Mouse (Mus musculus): Measurements from ENCODE around the gene Cyth3.
A peak's percentile ranks its signal among the peaks of the same experiment; 100 is the strongest.

The Cyth3 gene

DNA sequence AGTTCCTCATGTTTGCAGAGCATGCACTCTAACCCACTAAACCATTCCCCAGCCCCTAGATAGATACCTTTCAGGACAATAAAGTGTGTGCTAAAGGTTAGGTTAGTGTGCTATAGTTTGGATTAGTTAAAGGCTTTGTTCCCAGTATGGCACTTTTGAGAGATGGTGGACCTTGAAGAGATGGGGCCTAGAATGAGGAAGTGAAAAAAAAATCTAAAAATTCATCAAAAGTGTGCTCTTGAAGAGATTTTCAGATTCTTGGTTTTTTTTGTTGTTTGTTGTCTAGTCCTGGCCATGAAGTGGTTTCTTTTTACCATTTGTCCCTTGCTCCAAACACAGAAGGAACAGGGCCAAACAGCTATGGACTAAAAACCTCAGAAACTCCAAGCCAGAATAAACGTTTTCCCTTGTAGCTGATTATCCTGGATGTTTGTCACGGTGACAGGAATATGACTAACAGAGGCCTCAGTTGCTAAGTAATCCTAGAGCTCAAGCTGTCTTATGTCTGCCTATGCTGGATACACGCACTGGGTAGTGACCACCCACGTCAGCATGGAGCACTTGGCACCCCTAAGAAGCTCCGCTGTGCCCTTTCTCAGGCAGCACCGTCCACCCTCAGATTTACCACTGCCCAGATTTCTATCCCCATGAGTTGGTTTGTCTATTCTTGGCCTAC is 48.6 kb downstream of the Cyth3 start:
- no peak for DNase-seq

DNA sequence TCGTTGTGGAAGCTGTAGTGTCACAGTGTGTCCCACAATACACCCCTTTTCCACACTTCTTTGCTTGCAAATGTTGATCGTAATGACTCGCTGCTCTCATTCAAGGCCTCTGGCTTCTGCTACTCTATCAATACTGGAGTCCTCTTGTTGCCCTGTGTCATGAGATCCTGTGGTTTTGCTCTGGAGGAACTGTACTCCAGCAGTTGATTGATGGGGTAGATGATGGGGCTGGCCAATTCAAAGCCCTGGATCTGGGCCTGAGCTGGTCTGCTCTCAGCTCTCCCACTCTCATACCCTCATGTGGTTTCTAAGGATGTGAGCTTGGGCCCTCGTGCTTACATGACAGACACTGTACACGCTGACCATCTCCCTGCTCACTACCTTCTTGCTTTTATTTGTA is 52.3 kb downstream of the Cyth3 start:
- no peak for DNase-seq

DNA sequence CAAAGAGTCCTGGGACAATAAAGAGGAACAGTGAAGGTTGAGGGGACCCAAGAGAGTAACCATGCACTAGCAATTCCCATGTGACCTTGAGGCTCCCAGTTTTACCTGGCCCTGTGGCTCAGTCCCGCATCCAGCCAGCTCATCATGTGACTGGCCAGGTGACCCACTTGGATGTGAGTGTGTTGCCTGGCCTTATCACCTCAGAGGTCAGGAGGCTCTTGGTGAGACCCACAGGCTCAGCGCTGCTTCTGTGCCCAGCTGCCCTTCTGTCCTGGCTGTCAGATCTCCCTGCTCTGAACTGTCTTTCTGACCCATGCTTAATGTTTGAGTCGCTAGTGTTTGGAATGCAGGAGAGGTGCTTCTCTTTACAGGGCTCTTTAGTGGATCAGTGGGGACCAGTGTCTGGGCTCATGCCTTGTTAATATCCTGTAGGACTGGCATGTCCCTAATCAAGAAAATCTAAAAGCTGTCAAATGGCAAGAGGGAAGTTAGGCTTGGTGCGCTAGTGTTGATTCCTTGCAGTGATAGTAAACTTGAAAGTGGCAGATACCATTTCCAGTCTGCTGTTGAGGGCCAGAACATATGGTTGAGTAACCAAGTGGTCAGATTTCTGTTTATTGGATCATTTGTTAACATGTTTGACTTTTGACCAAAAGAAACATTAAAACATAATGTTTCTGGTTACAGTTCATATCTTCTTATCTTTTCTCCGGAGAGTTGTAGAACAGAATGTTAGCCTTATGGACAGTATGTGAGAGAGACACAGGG is 54.2 kb downstream of the Cyth3 start:
- DNase-seq = no peak

DNA sequence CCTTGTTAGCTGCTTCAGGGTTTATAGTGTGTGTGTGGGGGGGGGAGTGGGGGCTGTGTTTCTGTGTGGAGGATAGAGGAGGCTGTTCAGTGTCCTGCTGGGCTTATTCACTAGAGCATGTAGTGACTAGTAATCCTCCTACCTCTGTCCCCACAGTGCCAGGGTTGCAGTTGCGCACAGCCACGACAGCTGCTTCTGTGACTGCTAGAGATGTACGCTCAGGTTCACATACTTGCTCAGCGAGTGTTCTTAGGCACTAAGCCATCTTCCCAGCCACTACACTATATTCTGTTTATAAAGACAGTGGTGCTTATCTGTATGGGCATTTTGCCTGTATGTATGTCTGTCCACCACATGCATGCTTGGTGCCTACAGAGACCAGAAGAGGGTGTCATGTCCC is 55.1 kb downstream of the Cyth3 start:
- no peak for DNase-seq

DNA sequence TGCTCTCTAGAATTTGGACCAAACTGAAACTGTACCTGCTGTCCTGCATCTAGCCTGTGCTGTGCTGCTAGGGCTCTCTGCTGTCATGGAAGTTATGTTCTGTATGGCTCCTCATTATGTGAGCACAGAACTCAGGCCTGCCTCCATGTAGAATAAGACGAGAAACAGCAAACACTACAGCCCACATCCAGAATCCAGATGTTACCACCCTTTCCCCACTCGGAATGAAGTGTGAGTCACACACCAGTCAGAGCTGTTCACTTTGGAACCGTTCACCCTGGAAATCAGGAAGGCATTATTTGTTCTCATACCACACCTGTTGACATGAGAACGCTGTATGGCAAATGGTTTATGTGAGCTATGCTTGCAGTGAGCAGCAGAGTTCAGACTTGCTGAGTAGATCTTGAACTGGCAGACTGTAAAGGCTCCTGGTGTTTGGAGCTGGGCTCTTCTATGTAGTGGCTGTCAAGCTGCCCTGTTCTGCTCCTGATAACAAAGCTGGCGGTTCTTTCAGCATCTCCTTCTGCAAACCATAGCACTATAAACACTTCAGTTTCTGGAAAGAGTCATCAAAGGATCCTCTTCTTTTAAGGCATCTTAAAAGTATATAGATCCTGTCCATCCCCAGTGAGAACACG is 56.5 kb downstream of the Cyth3 start:
- no peak for DNase-seq

DNA sequence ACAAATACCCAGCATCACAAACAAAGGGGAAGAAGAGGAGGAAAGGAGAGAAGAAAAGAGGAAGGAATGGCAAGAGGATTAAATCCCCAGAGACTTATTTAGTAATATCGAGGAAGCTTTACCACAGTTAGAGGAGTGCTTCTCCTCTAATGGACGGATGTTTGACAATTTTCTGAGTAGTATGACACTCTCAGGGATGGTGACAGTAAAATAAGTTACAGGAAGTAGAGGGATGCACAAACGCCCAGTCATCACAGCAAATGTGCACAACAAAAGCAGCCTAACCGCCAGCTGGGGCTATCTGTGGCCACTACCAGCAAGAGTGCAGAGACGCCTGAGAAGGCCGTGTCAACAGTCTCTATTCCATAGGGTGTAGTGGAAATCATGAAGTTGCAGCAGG is 57.4 kb downstream of the Cyth3 start:
- no peak for DNase-seq

DNA sequence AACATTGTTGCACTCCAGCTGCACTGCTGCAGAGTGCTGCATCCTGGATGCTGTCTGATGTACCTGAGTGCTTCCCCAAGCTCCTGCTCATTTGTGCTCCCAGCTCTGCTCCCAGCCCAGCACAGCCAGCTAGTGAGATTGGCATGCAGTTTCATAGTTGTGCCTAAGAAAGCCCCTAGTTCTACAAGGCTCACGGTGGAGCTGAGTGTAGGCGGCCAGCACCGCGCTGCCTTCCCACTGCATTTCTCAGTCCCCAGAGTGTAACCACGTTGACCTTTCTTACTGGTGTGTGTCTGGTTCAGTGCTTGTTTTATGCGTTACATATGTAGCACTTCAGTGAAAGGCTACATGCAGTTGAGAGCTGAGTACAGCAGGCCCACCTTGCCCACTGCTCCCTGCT is 61.4 kb downstream of the Cyth3 start:
- no peak for DNase-seq

DNA sequence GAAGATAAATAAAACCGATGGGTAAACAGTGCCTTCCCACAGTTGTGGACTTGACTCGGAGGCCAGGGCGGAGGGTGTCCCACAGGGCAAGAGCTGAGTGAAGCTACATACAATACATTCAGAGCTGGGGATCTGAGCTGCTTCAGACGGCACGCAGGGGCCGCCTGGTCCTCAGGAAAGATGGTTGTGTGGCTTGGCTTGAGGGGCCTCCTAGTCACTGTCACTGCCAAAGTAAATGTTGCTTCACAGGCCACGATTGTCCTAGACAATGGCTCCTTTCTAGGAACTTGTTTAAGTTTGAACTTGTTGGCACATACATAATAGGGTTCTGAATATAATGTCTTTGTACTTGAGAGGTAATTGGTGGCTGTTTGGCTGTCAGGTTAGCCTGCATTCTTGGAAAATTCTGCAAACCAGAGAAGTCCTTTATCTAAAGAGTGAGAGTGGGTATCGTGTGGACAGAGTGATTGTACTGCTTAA is 62.7 kb downstream of the Cyth3 start:
- no peak for DNase-seq

DNA sequence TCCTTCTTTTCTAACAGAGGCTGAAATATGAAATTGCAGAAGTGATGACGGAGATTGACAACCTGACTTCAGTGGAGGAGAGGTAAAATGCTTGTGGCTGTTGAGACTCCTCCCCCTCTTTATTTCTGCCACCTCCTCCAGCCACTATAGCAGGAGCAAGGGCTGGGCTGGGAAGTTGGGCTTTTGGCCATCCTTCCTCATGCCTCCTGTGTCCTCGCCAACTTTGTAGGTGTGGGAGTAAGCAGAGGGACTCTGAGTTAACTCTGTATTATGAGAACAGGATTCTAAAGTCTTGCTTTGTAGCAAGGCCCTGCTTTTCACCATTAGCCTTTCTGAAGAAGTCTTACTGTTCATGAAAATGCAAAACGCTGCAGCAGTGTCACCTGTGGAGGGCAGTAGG is 64.2 kb downstream of the Cyth3 start:
- DNase-seq = no peak

DNA sequence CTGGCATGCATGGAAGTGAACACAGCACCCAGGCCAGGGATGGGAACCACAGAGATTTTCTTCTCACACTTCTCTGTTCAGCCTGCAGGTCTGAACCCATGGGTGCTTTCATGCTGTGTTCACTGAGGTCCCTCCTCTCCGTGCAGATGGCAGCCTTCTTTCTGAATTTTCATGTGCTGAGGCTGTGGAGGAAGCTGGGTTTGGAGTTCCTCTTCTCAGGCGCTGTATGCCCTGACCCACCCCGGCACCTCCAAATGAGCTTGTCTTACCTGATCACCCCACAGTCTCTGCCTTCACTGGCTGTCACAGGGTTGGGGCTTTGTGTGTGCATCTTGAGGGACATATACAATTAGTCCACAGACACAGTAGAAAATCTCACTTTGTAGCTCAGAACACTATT is 65.3 kb downstream of the Cyth3 start:
- DNase-seq = no peak

DNA sequence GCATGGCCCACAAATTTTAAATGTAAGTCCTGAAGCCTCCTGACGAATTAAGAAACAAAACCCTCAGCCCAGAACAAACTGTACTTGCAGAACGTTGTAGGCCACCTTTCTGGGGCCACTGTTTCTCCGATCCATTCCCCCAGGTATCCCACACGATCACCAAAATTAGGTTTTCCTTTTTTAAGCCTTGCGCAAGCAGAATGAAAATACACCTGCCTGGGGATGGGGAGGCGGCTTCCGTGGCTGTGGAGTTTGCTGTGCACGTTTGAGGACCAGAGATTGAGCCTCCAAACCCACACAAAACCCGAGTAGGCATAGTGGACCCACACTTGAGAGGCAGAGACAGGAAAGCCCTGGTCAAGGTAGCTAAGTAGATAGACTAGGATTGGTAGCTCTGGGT is 68.1 kb downstream of the Cyth3 start:
- no peak for DNase-seq

DNA sequence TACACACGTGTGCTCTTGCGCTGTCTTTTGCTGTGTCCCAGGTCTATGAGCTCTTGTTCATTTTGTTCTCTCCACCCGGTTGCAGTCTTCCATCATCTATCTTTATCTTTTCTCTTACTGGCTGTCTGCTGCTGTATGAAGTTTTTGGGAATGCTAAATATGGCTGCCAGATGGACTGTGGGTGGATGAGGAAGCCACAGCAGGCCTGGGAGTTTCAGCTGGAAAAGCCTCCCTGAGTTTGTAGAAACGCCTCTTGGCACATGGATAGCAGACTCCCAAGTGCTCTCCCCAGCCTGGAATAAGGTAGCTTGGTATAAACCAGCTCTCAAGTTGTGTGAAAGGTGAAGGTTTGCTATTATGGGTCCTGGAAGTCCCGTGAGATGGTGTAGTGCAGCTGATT is 68.7 kb downstream of the Cyth3 start:
- no peak for DNase-seq

DNA sequence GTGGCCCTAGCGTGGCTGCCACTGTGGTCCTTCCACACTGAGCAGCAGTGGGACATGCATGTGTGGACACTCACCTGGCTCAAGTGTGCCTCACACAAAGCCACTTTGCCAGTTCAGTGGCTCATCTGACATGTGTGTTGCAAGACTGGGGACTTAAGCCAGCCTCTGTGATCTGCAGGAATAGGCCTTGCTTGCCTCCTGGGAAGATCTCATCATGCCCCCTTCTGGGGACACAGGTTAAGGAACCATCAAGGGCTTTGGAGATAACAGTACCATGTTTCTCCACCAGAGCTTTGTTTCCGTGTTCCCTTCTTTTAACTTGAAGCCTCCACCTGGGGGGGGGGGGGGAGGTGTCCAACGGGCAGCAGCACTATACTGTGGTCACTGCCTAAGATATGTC is 74.1 kb downstream of the Cyth3 start:
- DNase-seq = peak; percentile 20

DNA sequence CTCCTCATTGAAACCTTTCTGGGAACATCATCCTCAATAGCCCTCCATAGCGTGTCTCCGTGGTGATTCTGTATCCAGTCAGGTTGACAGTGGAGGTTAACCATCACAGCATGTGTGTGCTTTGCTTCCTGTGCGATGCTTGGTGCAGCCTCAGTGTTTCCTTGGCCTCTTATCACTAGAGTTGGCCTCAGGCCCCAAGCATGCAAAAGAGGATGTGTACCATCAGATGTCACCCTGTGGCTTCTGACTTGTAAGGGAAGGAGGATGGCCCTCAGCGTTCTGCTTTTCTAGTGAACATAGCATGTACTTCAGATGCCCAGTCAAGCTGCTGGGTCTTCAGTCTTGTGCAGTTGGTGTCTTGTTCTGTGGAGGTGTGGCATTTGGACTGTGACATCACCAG is 76.2 kb downstream of the Cyth3 start:
- no peak for DNase-seq

DNA sequence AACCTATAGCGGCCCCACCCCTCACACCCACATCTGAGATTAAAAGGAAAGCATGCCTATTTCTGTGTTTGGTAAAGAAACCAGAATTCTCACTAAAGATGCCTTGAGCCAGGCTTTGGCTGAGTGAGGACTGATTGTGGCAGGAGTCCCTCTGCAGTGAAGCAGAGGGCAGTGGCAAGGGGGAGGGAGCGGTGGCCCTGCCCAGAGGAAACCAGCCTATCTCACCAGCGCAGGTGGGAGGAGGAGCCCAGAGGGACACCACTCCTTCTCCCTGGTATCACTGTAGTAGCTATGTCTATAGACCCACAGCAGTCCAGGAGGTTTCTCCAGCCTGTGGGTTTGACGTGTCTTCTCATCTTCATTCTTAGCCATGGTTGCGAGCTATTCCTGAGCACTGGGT is 78.0 kb downstream of the Cyth3 start:
- DNase-seq = no peak

DNA sequence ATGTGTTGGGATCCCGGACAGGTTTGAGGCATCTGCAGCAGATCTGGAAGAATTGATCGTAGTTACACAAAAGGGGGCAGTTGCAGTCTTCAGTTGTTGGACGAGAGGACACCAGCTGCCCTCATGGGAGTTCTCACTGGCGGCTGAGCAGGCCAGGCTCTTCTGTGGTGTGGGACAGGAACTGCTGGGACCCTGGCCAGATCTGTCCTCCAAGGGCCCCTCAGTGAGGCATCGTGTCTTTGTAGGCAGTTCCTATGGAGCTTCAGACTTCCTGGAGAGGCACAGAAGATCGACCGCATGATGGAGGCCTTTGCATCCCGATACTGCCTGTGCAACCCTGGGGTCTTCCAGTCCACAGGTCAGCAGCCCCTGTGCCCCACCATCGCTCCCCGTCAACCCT is 78.8 kb downstream of the Cyth3 start:
- no peak for DNase-seq

DNA sequence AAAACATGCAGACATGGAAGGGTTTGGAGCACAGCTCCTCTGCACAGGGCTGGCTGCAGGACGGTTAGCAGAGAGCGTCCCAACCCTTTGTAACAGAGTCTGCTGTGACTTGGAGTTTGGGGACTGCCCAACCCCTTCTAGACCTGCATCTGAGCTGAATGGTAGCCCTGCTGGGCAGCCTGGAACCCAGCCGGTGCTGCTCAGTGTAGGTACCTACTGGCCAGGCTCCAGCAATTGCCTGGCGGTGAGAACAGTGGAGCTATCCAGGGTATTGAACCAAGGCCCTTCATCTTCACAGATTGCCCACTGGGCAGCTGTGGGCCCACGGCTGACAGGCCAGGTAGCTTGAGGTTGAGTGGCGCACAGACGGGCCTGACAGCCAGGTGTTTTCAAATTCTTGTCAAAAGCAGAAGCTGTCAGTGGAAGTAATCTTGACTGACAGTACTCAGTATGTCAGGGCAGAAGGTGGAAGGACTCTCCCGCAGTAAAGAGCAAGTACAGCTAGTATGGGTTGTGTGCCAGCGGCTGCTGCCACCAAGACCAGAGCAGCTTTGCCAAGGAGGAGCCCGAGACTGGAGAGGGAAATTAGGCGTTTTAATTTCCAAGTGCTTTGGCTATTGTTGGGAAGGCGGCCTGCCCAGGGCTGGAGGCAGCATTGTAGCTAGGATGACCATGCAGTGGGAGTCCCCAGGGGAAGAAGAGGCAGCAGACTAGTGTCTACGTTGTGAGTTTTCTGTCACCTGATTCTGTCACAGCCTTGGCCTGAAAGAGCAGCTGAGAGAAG is 82.8 kb downstream of the Cyth3 start:
- DNase-seq = no peak

DNA sequence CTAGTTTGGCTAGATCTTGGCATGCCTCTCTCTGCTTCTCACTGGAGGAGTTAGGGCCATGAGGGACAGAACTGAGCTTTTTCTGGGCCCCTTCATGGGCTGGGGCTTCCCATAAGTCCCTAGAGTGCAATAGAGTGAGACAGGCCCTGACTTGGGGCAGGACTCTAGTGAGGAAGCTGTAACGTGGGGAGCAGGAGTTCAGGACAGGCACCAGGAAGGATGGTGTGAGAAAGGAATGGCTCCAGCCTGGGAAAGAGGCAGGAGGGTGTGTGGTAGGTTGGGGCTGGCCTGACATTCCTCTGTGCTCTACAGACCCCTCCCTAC is 83.4 kb downstream of the Cyth3 start:
- DNase-seq = no peak

DNA sequence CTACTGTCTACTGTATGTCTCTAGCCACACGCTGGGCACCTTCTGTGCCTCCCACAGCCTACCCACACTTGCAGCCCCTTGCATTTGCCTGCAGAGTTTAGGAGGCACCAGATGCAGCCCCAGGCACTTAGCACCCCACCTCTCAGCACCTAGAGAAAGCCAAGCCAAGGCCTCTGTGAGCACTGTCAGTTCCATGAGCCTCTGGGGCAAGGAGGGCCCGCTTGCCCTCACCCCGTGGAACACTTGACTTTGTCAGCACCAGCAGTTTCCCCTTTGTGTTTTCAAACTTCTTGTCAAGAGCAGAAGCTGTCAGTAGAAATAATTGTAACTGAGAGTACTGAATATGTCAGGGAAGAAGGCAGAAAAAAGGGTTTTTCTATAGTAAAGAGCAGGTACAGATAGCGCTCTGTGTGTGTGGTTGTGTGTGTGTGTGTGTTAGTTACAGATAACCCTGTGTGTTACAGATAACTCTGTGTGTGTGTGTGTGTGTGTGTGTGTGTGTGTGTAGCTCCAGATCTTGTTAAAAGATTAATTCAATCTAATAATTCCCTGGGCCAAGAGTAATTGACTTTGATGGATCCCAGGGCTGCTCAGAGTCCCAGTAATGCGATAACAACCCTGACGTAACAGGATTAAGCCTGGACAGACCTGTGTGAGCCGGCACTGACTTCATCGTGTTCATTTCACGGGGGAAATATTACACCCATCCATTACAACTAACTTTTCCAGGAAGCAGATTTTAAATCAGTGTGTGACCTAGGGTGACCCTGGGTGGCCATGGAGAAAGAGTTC is 84.0 kb downstream of the Cyth3 start:
- DNase-seq = no peak

DNA sequence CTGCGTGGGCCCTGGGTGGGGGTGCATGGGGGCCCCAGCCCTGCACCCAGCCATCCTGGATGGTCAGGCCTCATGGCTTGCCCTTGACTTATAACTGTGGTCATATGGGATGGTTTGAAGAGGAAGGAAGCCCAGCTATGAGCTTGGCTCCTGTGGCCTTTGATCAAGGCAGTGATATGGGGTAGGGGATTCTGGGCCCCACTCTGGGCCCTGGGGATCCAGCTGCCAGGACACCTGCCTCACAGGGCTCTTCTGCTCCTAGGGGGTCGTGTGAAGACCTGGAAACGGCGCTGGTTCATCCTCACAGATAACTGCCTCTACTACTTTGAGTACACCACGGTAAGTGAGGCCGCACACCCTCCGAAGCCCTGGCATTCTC is 84.6 kb downstream of the Cyth3 start:
- DNase-seq = no peak

DNA sequence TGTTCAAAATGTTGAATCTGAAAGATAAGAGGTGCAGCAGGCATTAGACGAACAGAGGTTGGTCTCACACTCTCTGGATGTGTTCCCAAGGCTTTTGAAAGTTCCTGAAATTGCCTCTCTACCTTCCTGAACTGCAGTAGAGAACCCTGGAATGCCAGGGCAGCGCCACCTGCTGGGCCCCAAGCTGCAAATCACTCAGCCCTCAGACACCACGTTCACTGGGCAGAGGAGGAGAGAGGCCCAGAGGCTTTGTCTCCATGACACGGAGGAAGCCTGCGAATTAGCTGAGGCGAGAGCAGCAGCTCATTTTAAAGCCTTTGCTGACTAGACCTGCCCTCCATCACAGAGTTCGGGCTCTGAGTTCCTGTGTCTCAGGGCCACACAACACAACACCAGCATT is 89.1 kb downstream of the Cyth3 start:
- peak; percentile 51 for DNase-seq

DNA sequence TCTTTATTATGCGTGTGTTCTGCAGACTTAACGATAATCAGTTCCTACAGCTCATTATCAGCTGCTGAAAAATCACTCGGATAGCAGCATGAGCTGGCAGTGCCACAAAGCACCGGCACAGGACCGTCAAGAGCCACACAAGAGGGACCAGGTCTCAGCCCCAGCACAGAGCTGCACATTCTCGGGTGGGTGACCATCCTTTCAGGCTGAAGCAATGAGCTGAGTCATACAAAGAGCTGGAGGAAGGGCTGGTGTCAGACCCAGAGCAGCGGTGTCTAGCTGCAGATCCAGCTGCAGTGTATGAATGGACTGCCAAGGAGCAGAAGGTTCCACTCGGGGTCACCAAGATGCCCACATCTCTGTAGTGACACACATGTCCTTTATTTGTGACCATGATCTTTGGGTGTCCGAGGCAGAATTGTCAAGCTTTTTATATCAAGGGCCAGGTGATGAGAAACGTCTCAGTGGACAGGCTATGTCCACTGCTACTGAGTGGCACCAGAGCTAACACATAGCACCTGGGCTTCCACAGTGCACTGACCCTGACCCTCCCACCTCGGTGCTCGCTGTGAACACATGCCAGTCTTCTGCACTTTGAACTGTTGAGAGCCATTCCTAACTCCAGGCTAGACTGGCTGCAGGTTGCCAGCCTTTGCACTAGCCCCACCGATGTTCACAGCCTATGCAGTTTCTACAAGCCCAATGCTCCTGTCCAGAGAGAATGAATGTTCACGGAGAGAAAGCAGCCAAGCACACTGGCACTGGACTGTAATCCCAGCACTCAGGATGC is 90.0 kb downstream of the Cyth3 start:
- DNase-seq = no peak

Data from thymus, postnatal 14 days (tissue).